Mouse (Mus musculus): ENCODE measurements around the gene Gp9. TPM values are rescaled to one million over a fixed set of nuclear protein-coding genes. Genes with fewer than 3 reads are reported as not detected.

Gp9 gene
- polyA plus RNA-seq (2014; fragmentation: Nextera tagmentation; extraction: Ambion mirVana): 1.1 and 3.3 TPM in 2 replicates

- ATAC-seq (replicated peaks; ENCODE audit: low FRiP score, low TSS enrichment, low read depth) (no peak), DNase-seq (ENCODE audit: low spot score) (no peak)
- Histone ChIP-seq H3K27ac (ENCODE audit: low read depth) (no peak within 1 kb of the TSS), H3K36me3 (ENCODE audit: control insufficient read depth, insufficient read depth, low read length) (no peaks in the 10 kb centered on the region), H3K9ac (ENCODE audit: low read length) (no peak within 1 kb of the TSS), H3K27me3 (replicated peaks; ENCODE audit: control insufficient read depth, insufficient read depth, low read length) (no peaks in the 10 kb centered on the region), H3K9me3 (ENCODE audit: control insufficient read depth, low read length) (no peaks in the 10 kb centered on the region), H3K4me1 (replicated peaks; ENCODE audit: control insufficient read depth, insufficient read depth, low read length) (no peaks in the 10 kb centered on the region), H3K4me3 (ENCODE audit: low read depth, low read length) (no peak within 1 kb of the TSS), H3K4me2 (ENCODE audit: low read length) (no peak within 1 kb of the TSS)
- 80% methylated on average over 2 of the region's 2 CpGs for WGBS
These were observed at the start of gene Gp9 for GRCm38 (mm10) chr6:87777842-87778241. Gp9 (plus strand) TSS chr6:87778072.

GRCm38 (mm10) chr6:87728102-87728501, 49.8 kb upstream of the Gp9 start:
- DNase-seq (ENCODE audit: low spot score) (no peak), ATAC-seq (replicated peaks; ENCODE audit: low FRiP score, low TSS enrichment, low read depth) (no peak)
- Histone ChIP-seq H3K9me3 (ENCODE audit: control insufficient read depth, low read length) (no peaks in the 10 kb centered on the region), H3K4me1 (replicated peaks; ENCODE audit: control insufficient read depth, insufficient read depth, low read length) (peaks cover 15% of the 10 kb centered on the region), H3K9ac (ENCODE audit: low read length) (no peak overlapping the region), H3K36me3 (ENCODE audit: control insufficient read depth, insufficient read depth, low read length) (no peaks in the 10 kb centered on the region), H3K4me2 (ENCODE audit: low read length) (no peak overlapping the region), H3K27ac (ENCODE audit: low read depth) (no peak overlapping the region), H3K4me3 (ENCODE audit: low read depth, low read length) (no peak overlapping the region), H3K27me3 (replicated peaks; ENCODE audit: control insufficient read depth, insufficient read depth, low read length) (peaks cover 42% of the 10 kb centered on the region)
- WGBS: 55% methylated on average over 3 of the region's 3 CpGs

- peak overlapping the region; percentile 99 for H3K4me2 ChIP-seq (ENCODE audit: low read length)
- WGBS: 14% methylated on average over 13 of the region's 13 CpGs
- H3K9me3 ChIP-seq (ENCODE audit: control insufficient read depth, low read length): no peaks in the 10 kb centered on the region
- no peaks in the 10 kb centered on the region for H3K36me3 ChIP-seq (ENCODE audit: control insufficient read depth, insufficient read depth, low read length)
- peaks cover 48% of the 10 kb centered on the region for H3K27me3 ChIP-seq (replicated peaks; ENCODE audit: control insufficient read depth, insufficient read depth, low read length)
- no peak for ATAC-seq (replicated peaks; ENCODE audit: low FRiP score, low TSS enrichment, low read depth)
- peaks cover 20% of the 10 kb centered on the region for H3K4me1 ChIP-seq (replicated peaks; ENCODE audit: control insufficient read depth, insufficient read depth, low read length)
- no peak for DNase-seq (ENCODE audit: low spot score)
- H3K9ac ChIP-seq (ENCODE audit: low read length): no peak overlapping the region
- H3K4me3 ChIP-seq (ENCODE audit: low read depth, low read length): peak overlapping the region; percentile 53
- no peak overlapping the region for H3K27ac ChIP-seq (ENCODE audit: low read depth)
These were observed 47.7 kb upstream of the Gp9 start for GRCm38 (mm10) chr6:87730141-87730540.

- under 1% methylated on average over 90 of the region's 90 CpGs for WGBS
- DNase-seq (ENCODE audit: low spot score) (peak; percentile 79), ATAC-seq (replicated peaks; ENCODE audit: low FRiP score, low TSS enrichment, low read depth) (peak; percentile 47; the same call in 1 of the 2 replicates)
- peaks cover 20% of the 10 kb centered on the region for H3K4me1 ChIP-seq (replicated peaks; ENCODE audit: control insufficient read depth, insufficient read depth, low read length)
- no peak within 1 kb of the TSS for H3K27ac ChIP-seq (ENCODE audit: low read depth)
- H3K4me2 ChIP-seq (ENCODE audit: low read length): peak within 1 kb of the TSS; percentile 99
- H3K27me3 ChIP-seq (replicated peaks; ENCODE audit: control insufficient read depth, insufficient read depth, low read length): peaks cover 48% of the 10 kb centered on the region
- no peaks in the 10 kb centered on the region for H3K36me3 ChIP-seq (ENCODE audit: control insufficient read depth, insufficient read depth, low read length)
- H3K9me3 ChIP-seq (ENCODE audit: control insufficient read depth, low read length): no peaks in the 10 kb centered on the region
- peak within 1 kb of the TSS; percentile 53 for H3K4me3 ChIP-seq (ENCODE audit: low read depth, low read length)
- H3K9ac ChIP-seq (ENCODE audit: low read length): peak within 1 kb of the TSS; percentile 10
These were observed 47.0 kb upstream of the Gp9 start, which contains the start of gene Efcc1 for GRCm38 (mm10) chr6:87730591-87731462. Efcc1 (plus strand) TSS chr6:87730869.

GRCm38 (mm10) chr6:87731463-87732095, 46.3 kb upstream of the Gp9 start:
- Histone ChIP-seq H3K9ac (ENCODE audit: low read length) (peak overlapping the region; percentile 10), H3K4me1 (replicated peaks; ENCODE audit: control insufficient read depth, insufficient read depth, low read length) (peaks cover 20% of the 10 kb centered on the region), H3K36me3 (ENCODE audit: control insufficient read depth, insufficient read depth, low read length) (no peaks in the 10 kb centered on the region), H3K4me2 (ENCODE audit: low read length) (peak overlapping the region; percentile 99), H3K4me3 (ENCODE audit: low read depth, low read length) (peak overlapping the region; percentile 53), H3K9me3 (ENCODE audit: control insufficient read depth, low read length) (no peaks in the 10 kb centered on the region), H3K27ac (ENCODE audit: low read depth) (no peak overlapping the region), H3K27me3 (replicated peaks; ENCODE audit: control insufficient read depth, insufficient read depth, low read length) (peaks cover 48% of the 10 kb centered on the region)
- ATAC-seq (replicated peaks; ENCODE audit: low FRiP score, low TSS enrichment, low read depth) (no peak), DNase-seq (ENCODE audit: low spot score) (no peak)
- 5% methylated on average over 19 of the region's 19 CpGs for WGBS

GRCm38 (mm10) chr6:87732151-87733011, 45.5 kb upstream of the Gp9 start:
- peaks cover 48% of the 10 kb centered on the region for H3K27me3 ChIP-seq (replicated peaks; ENCODE audit: control insufficient read depth, insufficient read depth, low read length)
- peaks cover 20% of the 10 kb centered on the region for H3K4me1 ChIP-seq (replicated peaks; ENCODE audit: control insufficient read depth, insufficient read depth, low read length)
- peak overlapping the region; percentile 99 for H3K4me2 ChIP-seq (ENCODE audit: low read length)
- ATAC-seq (replicated peaks; ENCODE audit: low FRiP score, low TSS enrichment, low read depth) (no peak), DNase-seq (ENCODE audit: low spot score) (peak; percentile 63)
- 3% methylated on average over 46 of the region's 53 CpGs for WGBS
- H3K9ac ChIP-seq (ENCODE audit: low read length): no peak overlapping the region
- H3K27ac ChIP-seq (ENCODE audit: low read depth): no peak overlapping the region
- H3K4me3 ChIP-seq (ENCODE audit: low read depth, low read length): peak overlapping the region; percentile 53
- H3K9me3 ChIP-seq (ENCODE audit: control insufficient read depth, low read length): no peaks in the 10 kb centered on the region
- H3K36me3 ChIP-seq (ENCODE audit: control insufficient read depth, insufficient read depth, low read length): no peaks in the 10 kb centered on the region

GRCm38 (mm10) chr6:87733131-87733930, 44.5 kb upstream of the Gp9 start:
- ATAC-seq (replicated peaks; ENCODE audit: low FRiP score, low TSS enrichment, low read depth): no peak
- 35% methylated on average over 14 of the region's 14 CpGs for WGBS
- peak overlapping the region; percentile 53 for H3K4me3 ChIP-seq (ENCODE audit: low read depth, low read length)
- DNase-seq (ENCODE audit: low spot score): no peak
- peaks cover 48% of the 10 kb centered on the region for H3K27me3 ChIP-seq (replicated peaks; ENCODE audit: control insufficient read depth, insufficient read depth, low read length)
- no peaks in the 10 kb centered on the region for H3K36me3 ChIP-seq (ENCODE audit: control insufficient read depth, insufficient read depth, low read length)
- H3K9me3 ChIP-seq (ENCODE audit: control insufficient read depth, low read length): no peaks in the 10 kb centered on the region
- peak overlapping the region; percentile 6; the same call in 1 of the 2 replicates for H3K27ac ChIP-seq (ENCODE audit: low read depth)
- peak overlapping the region; percentile 65 for H3K4me2 ChIP-seq (ENCODE audit: low read length)
- peaks cover 20% of the 10 kb centered on the region for H3K4me1 ChIP-seq (replicated peaks; ENCODE audit: control insufficient read depth, insufficient read depth, low read length)
- H3K9ac ChIP-seq (ENCODE audit: low read length): no peak overlapping the region
